Mouse (Mus musculus) cortical plate, adult 2 months (tissue): ENCODE data around the gene Cacna1d. TPM values are rescaled to one million over a fixed set of nuclear protein-coding genes. Genes with fewer than 3 reads are reported as not detected.

Experiments
- H3K27ac ChIP-seq: fragments of 200-500 bp; 2 replicates; pipeline ENCODE4 v1.5.1; 2012; ENCODE audit warnings: low read length, control low read depth, inconsistent platforms; ENCODE audit not compliant: insufficient read depth
- H3K4me1 ChIP-seq: fragments of 200-500 bp; 2 replicates; pipeline ENCODE4 v1.6.1; 2011; ENCODE audit warnings: low read length; ENCODE audit not compliant: control insufficient read depth, insufficient read depth
- H3K4me3 ChIP-seq: fragments of 200-500 bp; 2 replicates; pipeline ENCODE4 v1.5.1; 2011; ENCODE audit warnings: mild to moderate bottlenecking, low read length, control low read depth; ENCODE audit not compliant: insufficient read depth
- CTCF ChIP-seq: fragments of 200-500 bp; IDR thresholded peaks from 2 replicates; pipeline ENCODE4 v1.5.1; 2011; ENCODE audit warnings: mild to moderate bottlenecking, control low read depth, low read length; ENCODE audit not compliant: insufficient read depth; ENCODE audit errors: extremely low read depth
- POLR2A ChIP-seq: fragments of 200-500 bp; IDR thresholded peaks from 2 replicates; pipeline ENCODE4 v1.6.1; 2011; ENCODE audit warnings: mild to moderate bottlenecking, low read length, control low read depth; ENCODE audit not compliant: insufficient read depth; ENCODE audit errors: extremely low read depth
- polyA plus RNA-seq: library from polyadenylated mRNA; depleted of rRNA; stranded (reverse); fragments of >200 nt; gene quantifications from 2 replicates; pipeline ENCODE4 v1.2.3, GENCODE M21; 2012

Gene Cacna1d
- polyA plus RNA-seq, 1 experiment = 53.4 TPM

- Histone ChIP-seq H3K27ac (no peak overlapping the region), H3K4me3 (no peak overlapping the region), H3K4me1 (no peaks in the 10 kb centered on the region)
- TF ChIP-seq CTCF = no peak
- TF ChIP-seq POLR2A = no peak
Measured at GRCm38 (mm10) chr14:30430026-30430425, 61.2 kb downstream of the Cacna1d start.

GRCm38 (mm10) chr14:30429606-30430005 lies 61.6 kb downstream of the Cacna1d start:
- no peak overlapping the region for H3K4me3 ChIP-seq
- TF ChIP-seq CTCF = no peak
- no peak for TF ChIP-seq POLR2A
- H3K4me1 ChIP-seq = no peaks in the 10 kb centered on the region
- H3K27ac ChIP-seq = no peak overlapping the region

GRCm38 (mm10) chr14:30428757-30429156 lies 62.5 kb downstream of the Cacna1d start:
- TF ChIP-seq POLR2A (no peak), CTCF (no peak)
- H3K4me1 ChIP-seq = no peaks in the 10 kb centered on the region
- no peak overlapping the region for H3K27ac ChIP-seq
- no peak overlapping the region for H3K4me3 ChIP-seq

- H3K27ac ChIP-seq = no peak overlapping the region
- TF ChIP-seq CTCF (no peak), POLR2A (no peak)
- H3K4me1 ChIP-seq = no peaks in the 10 kb centered on the region
- H3K4me3 ChIP-seq = no peak overlapping the region
Measured at GRCm38 (mm10) chr14:30425876-30426275, 65.4 kb downstream of the Cacna1d start.

GRCm38 (mm10) chr14:30425175-30425574 lies 66.1 kb downstream of the Cacna1d start:
- TF ChIP-seq POLR2A (no peak), CTCF (no peak)
- Histone ChIP-seq H3K27ac (no peak overlapping the region), H3K4me3 (no peak overlapping the region), H3K4me1 (no peaks in the 10 kb centered on the region)

- TF ChIP-seq CTCF (no peak), POLR2A (no peak)
- no peak overlapping the region for H3K4me3 ChIP-seq
- H3K27ac ChIP-seq = no peak overlapping the region
- H3K4me1 ChIP-seq = no peaks in the 10 kb centered on the region
Measured at GRCm38 (mm10) chr14:30424638-30425037, 66.6 kb downstream of the Cacna1d start.

- Histone ChIP-seq H3K4me1 (no peaks in the 10 kb centered on the region), H3K27ac (no peak overlapping the region), H3K4me3 (no peak overlapping the region)
- TF ChIP-seq CTCF (no peak), POLR2A (no peak)
Measured at GRCm38 (mm10) chr14:30422376-30423140, 68.7 kb downstream of the Cacna1d start.

GRCm38 (mm10) chr14:30419458-30419857 lies 71.8 kb downstream of the Cacna1d start:
- H3K4me1 ChIP-seq = no peaks in the 10 kb centered on the region
- no peak overlapping the region for H3K4me3 ChIP-seq
- no peak overlapping the region for H3K27ac ChIP-seq
- TF ChIP-seq POLR2A (no peak), CTCF (no peak)

GRCm38 (mm10) chr14:30419046-30419445 lies 72.2 kb downstream of the Cacna1d start:
- Histone ChIP-seq H3K27ac (no peak overlapping the region), H3K4me1 (no peaks in the 10 kb centered on the region), H3K4me3 (no peak overlapping the region)
- TF ChIP-seq POLR2A (no peak), CTCF (no peak)

- H3K4me1 ChIP-seq = no peaks in the 10 kb centered on the region
- H3K27ac ChIP-seq = no peak overlapping the region
- TF ChIP-seq POLR2A = no peak
- no peak for TF ChIP-seq CTCF
- no peak overlapping the region for H3K4me3 ChIP-seq
Measured at GRCm38 (mm10) chr14:30415830-30416229, 75.4 kb downstream of the Cacna1d start.
